In genomic region chr9:107463509-107463908, GRCm38 (mm10) we compare ENCODE assay signal across 9 mouse cellular contexts.
DNase-seq lines count a peak whose midpoint lies in the region; ATAC-seq lines count a peak whose summit lies in the region.
"Had no signal": no experiment of that assay in that cellular context is flagged by ENCODE, and none has a peak within 500 bp of the region (broad histone marks: within the 10 kb centered on the region; RNA-seq: fewer than 3 reads in every experiment).

No protein-coding gene starts in this region.

- H3K4me2 ChIP-seq in hindbrain, embryonic 13.5 days: no peak overlapping the region

- WGBS in hindbrain, embryonic 13.5 days: 18% methylated on average over 7 of the region's 7 CpGs

- peak; percentile 80 for ATAC-seq in hindbrain, embryonic 13.5 days (ENCODE audit: low FRiP score)

- H3K36me3 ChIP-seq in hindbrain, embryonic 13.5 days: no peaks in the 10 kb centered on the region; the same call in 1 of the 2 replicates

- H3K27me3 ChIP-seq in hindbrain, embryonic 13.5 days: peaks cover 20% of the 10 kb centered on the region; the same call in 1 of the 2 replicates

- peak overlapping the region; percentile 81 for H3K27ac ChIP-seq in hindbrain, embryonic 13.5 days

- no peak overlapping the region for H3K9ac ChIP-seq in hindbrain, embryonic 13.5 days

- H3K4me1 ChIP-seq in hindbrain, embryonic 13.5 days (replicated peaks): peaks cover 36% of the 10 kb centered on the region

- no peaks in the 10 kb centered on the region for H3K9me3 ChIP-seq in hindbrain, embryonic 13.5 days
- H3K9me3 ChIP-seq: megakaryocyte, embryonic 14.5 days had no signal

- no peak overlapping the region for H3K4me3 ChIP-seq in hindbrain, embryonic 13.5 days

- peak; percentile 72 for DNase-seq in R1 (ENCODE audit: low read depth, low spot score)
- DNase-seq in cerebellum, postnatal 14 days: peak; percentile 93 to 97
- DNase-seq in frontal cortex, postnatal 36 days (ENCODE audit: low spot score in 2 of 2): peak; percentile 75 to 85
- peak; percentile 74 to 85 for DNase-seq in layer of hippocampus, postnatal 14 days (ENCODE audit: low spot score in 2 of 2)
- DNase-seq in lung, postnatal 25 days (ENCODE audit: low spot score): peak; percentile 62
- peak; percentile 67 for DNase-seq in right cerebral cortex, adult 18-20 months
- DNase-seq in urinary bladder, postnatal 10 days (ENCODE audit: low spot score): peak; percentile 36

Comparison
In these comparisons a context has a peak if more than half of its experiments do, and no peak if none do; other contexts are left out.
1. DNase-seq: peak in every context shown above with its lines; median percentile 95 in cerebellum, postnatal 14 days; 80 in frontal cortex, postnatal 36 days; 80 in layer of hippocampus, postnatal 14 days; 72 in R1; 67 in right cerebral cortex, adult 18-20 months; 62 in lung, postnatal 25 days; 36 in urinary bladder, postnatal 10 days.